Mouse (Mus musculus) liver, embryonic 14.5 days (tissue): ENCODE measurements at regions not wholly inside any gene's neighbourhood (a gene's known extent, or its start where the extent isn't known, plus 50 kb on each side); places are given as distances from the start of the nearest gene placed in this dataset.

ENCODE experiments used
- CTCF ChIP-seq: IDR thresholded peaks from 2 replicates; pipeline ENCODE4 v1.5.1; 2016; ENCODE audit warnings: antibody characterized with exemption, low read depth, control low read depth
- EP300 ChIP-seq: IDR thresholded peaks from 2 replicates; pipeline ENCODE4 v1.6.1; 2016; ENCODE audit warnings: antibody characterized with exemption, low read depth

DNA sequence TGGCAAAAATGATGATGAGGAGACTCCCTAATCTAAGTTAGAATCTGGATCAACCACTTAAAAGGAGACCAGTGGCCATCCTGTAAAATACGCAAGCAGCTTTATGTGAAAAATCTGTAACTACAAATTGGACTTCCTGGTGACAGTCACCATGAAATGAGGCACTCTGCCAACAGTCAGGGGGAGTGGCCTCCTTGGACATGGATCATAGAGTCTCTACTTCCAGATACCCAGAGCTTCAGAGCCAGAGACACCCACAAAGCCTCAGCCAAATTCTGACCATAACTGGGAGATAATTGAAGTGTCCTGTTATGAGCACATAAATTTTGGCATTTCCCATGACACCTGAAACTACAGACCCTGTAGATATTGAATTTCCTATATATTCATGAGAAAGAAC is 1359.3 kb upstream of the A1bg start:
- TF ChIP-seq CTCF: no peak
- TF ChIP-seq EP300: no peak
